Mouse (Mus musculus): ENCODE results near the gene Lhpp. TPM values are rescaled to one million over a fixed set of nuclear protein-coding genes. Genes with fewer than 3 reads are reported as not detected.

Lhpp gene
- polyA plus RNA-seq, 1 experiment from 2014 or later: 23.7 TPM

DNA sequence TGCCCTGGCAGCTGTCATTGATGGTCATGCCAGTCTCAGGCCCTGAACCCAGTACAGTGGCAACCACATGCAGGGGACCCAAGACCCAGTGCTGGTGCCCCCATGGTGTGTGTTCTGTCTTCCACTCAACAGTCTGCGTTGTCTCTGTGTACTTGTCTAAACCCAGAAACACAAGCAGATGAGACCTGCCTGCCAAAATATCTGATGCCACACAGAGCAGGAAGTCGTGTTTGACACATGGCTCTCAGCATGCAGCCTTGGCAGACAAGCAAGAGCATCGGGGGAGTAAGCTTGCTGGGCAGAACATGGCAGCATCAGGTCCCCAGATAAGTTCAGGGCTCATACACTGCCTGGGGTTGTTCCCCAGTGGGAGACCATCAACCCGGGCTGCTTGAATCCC is 68.7 kb downstream of the Lhpp start:
- no peak overlapping the region for H3K27ac ChIP-seq (ENCODE audit: low read length)
- H3K9me3 ChIP-seq (replicated peaks; ENCODE audit: control insufficient read depth, low read length): no peaks in the 10 kb centered on the region
- H3K4me3 ChIP-seq (ENCODE audit: low read length): no peak overlapping the region
- peaks cover 15% of the 10 kb centered on the region for H3K4me1 ChIP-seq (ENCODE audit: control insufficient read depth, insufficient read depth, low read length)
- H3K36me3 ChIP-seq (ENCODE audit: control insufficient read depth, insufficient read depth): no peaks in the 10 kb centered on the region
- no peak overlapping the region for H3K9ac ChIP-seq (ENCODE audit: low read length)
- no peak for ATAC-seq (replicated peaks; ENCODE audit: extremely low read depth, insufficient read depth, low FRiP score)
- no peaks in the 10 kb centered on the region for H3K27me3 ChIP-seq (ENCODE audit: control insufficient read depth, insufficient read depth, low read length)
- WGBS: 52% methylated on average over 4 of the region's 4 CpGs
- H3K4me2 ChIP-seq (ENCODE audit: low read depth, low read length): no peak overlapping the region

DNA sequence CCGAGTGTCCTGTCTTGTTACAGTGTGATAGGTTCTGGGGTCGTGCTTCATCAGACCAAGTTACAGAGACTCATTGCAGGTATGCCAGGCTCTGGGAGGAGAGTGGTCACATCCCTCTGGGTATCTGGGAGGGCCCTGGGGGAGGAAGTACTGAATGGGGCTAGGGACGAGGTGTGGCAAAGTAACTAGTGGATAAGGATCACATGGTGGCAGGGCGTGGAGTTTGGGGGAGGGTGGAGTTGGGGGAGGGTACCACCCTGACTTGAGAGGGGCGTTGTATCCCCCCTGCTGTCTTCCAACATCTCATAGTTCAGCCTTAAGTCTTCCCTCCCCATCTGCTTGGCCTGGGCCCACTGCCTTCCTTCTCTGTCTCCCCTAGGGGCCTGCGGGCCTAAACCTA is 69.1 kb downstream of the Lhpp start:
- Histone ChIP-seq H3K4me1 (ENCODE audit: control insufficient read depth, insufficient read depth, low read length) (peaks cover 11% of the 10 kb centered on the region), H3K27ac (ENCODE audit: low read length) (no peak overlapping the region), H3K4me2 (ENCODE audit: low read depth, low read length) (no peak overlapping the region), H3K36me3 (ENCODE audit: control insufficient read depth, insufficient read depth) (no peaks in the 10 kb centered on the region), H3K4me3 (ENCODE audit: low read length) (no peak overlapping the region), H3K27me3 (ENCODE audit: control insufficient read depth, insufficient read depth, low read length) (no peaks in the 10 kb centered on the region), H3K9ac (ENCODE audit: low read length) (no peak overlapping the region), H3K9me3 (replicated peaks; ENCODE audit: control insufficient read depth, low read length) (no peaks in the 10 kb centered on the region)
- no peak for ATAC-seq (replicated peaks; ENCODE audit: extremely low read depth, insufficient read depth, low FRiP score)
- 77% methylated on average over 6 of the region's 6 CpGs for WGBS

DNA sequence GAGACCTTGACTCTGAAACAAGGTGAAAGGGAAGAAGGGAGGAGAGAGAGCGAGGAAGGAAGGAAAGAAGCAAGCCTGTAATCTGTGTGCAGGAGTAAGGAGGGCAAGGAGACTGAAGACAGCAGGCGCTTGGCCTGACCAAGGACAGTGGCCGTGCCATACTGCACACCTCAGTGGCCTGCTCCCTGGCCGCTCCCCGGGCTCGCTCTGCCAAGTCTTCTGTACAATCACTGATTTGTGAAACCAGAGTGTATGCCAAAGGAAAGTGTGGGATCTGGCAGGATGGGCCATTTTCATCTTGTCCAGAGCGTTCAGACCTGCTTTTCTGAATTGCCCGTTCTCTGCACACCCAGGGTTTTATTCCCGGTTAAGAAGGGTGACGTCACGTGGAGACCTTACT is 70.9 kb downstream of the Lhpp start:
- 88% methylated on average over 11 of the region's 11 CpGs for WGBS
- Histone ChIP-seq H3K4me3 (ENCODE audit: low read length) (no peak overlapping the region), H3K36me3 (ENCODE audit: control insufficient read depth, insufficient read depth) (no peaks in the 10 kb centered on the region), H3K27ac (ENCODE audit: low read length) (no peak overlapping the region), H3K27me3 (ENCODE audit: control insufficient read depth, insufficient read depth, low read length) (no peaks in the 10 kb centered on the region), H3K4me2 (ENCODE audit: low read depth, low read length) (no peak overlapping the region), H3K4me1 (ENCODE audit: control insufficient read depth, insufficient read depth, low read length) (peaks cover 9% of the 10 kb centered on the region), H3K9me3 (replicated peaks; ENCODE audit: control insufficient read depth, low read length) (no peaks in the 10 kb centered on the region), H3K9ac (ENCODE audit: low read length) (no peak overlapping the region)
- ATAC-seq (replicated peaks; ENCODE audit: extremely low read depth, insufficient read depth, low FRiP score): no peak

DNA sequence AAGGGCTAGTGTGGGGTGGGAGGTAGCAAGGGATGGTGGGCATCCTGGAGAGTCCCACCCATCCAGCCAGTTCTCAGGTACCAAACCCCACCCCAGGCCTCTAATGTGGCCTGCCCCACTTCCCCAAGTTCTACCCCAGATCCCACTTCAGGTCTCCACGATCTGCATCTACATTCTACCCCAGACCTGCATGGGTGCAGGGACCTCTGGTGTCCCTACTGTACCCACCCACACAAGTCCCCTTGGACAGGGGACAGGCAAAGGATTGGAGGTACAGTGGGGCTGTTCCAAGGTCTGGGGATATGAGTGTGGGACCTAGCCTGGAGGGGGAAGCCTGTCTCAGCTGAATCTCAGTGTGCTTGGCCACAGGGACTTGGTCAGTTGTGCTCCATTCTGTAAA is 71.4 kb downstream of the Lhpp start:
- no peak overlapping the region for H3K27ac ChIP-seq (ENCODE audit: low read length)
- 75% methylated on average over 1 of the region's 1 CpGs for WGBS
- no peak overlapping the region for H3K4me2 ChIP-seq (ENCODE audit: low read depth, low read length)
- no peaks in the 10 kb centered on the region for H3K9me3 ChIP-seq (replicated peaks; ENCODE audit: control insufficient read depth, low read length)
- H3K36me3 ChIP-seq (ENCODE audit: control insufficient read depth, insufficient read depth): no peaks in the 10 kb centered on the region
- ATAC-seq (replicated peaks; ENCODE audit: extremely low read depth, insufficient read depth, low FRiP score): no peak
- H3K9ac ChIP-seq (ENCODE audit: low read length): no peak overlapping the region
- no peak overlapping the region for H3K4me3 ChIP-seq (ENCODE audit: low read length)
- peaks cover 9% of the 10 kb centered on the region for H3K4me1 ChIP-seq (ENCODE audit: control insufficient read depth, insufficient read depth, low read length)
- no peaks in the 10 kb centered on the region for H3K27me3 ChIP-seq (ENCODE audit: control insufficient read depth, insufficient read depth, low read length)

DNA sequence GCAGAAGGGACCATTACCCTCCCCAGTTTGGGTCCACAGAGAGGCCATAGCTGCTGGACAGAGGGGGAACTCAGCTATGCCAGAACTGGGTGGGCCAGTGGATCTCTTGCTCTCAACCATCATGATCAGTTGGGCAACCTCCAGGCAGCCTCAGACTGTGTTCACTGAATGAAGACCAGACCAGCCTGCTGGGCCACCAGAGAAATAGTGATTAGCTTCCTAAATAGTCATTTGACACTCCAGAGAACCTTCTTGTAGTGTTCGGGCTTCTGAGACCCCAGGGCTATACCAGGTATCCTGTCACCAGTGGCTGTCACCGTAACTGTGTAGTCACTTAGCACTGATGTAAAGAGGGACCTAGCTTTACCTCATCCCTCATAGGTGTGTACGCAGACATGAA is 71.9 kb downstream of the Lhpp start:
- 90% methylated on average over 3 of the region's 3 CpGs for WGBS

DNA sequence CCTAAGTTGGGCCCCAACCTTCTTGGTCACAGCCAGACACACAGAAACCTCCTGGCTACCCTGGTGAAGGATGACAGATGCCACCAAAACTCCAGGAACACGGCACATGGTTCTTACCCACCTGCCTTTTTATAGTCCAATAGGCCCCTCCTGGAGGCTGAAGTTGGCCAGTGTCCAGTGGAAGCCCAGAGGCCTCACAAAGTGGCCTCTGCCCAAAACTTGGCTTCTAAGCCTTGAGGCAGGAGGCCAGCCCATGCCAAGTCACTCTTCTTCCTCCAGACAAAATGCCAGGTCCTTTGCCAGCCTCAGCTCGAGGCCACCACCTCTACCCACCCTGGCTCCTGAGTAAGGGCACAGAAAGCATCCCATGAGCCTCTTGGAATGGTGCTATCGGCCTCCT is 72.5 kb downstream of the Lhpp start:
- Histone ChIP-seq H3K4me3 (ENCODE audit: low read length) (no peak overlapping the region), H3K4me1 (ENCODE audit: control insufficient read depth, insufficient read depth, low read length) (peaks cover 18% of the 10 kb centered on the region), H3K9me3 (replicated peaks; ENCODE audit: control insufficient read depth, low read length) (no peaks in the 10 kb centered on the region), H3K27me3 (ENCODE audit: control insufficient read depth, insufficient read depth, low read length) (no peaks in the 10 kb centered on the region), H3K4me2 (ENCODE audit: low read depth, low read length) (no peak overlapping the region), H3K36me3 (ENCODE audit: control insufficient read depth, insufficient read depth) (no peaks in the 10 kb centered on the region), H3K9ac (ENCODE audit: low read length) (no peak overlapping the region), H3K27ac (ENCODE audit: low read length) (no peak overlapping the region)
- no peak for ATAC-seq (replicated peaks; ENCODE audit: extremely low read depth, insufficient read depth, low FRiP score)
- WGBS: 62% methylated on average over 3 of the region's 3 CpGs

More for the DNA sequence above, 71.9 kb downstream of the Lhpp start:
- Histone ChIP-seq H3K9me3 (replicated peaks; ENCODE audit: control insufficient read depth, low read length) (no peaks in the 10 kb centered on the region), H3K9ac (ENCODE audit: low read length) (no peak overlapping the region), H3K4me1 (ENCODE audit: control insufficient read depth, insufficient read depth, low read length) (peaks cover 12% of the 10 kb centered on the region), H3K27me3 (ENCODE audit: control insufficient read depth, insufficient read depth, low read length) (no peaks in the 10 kb centered on the region), H3K4me3 (ENCODE audit: low read length) (no peak overlapping the region), H3K4me2 (ENCODE audit: low read depth, low read length) (no peak overlapping the region), H3K36me3 (ENCODE audit: control insufficient read depth, insufficient read depth) (no peaks in the 10 kb centered on the region), H3K27ac (ENCODE audit: low read length) (no peak overlapping the region)
- ATAC-seq (replicated peaks; ENCODE audit: extremely low read depth, insufficient read depth, low FRiP score): no peak

DNA sequence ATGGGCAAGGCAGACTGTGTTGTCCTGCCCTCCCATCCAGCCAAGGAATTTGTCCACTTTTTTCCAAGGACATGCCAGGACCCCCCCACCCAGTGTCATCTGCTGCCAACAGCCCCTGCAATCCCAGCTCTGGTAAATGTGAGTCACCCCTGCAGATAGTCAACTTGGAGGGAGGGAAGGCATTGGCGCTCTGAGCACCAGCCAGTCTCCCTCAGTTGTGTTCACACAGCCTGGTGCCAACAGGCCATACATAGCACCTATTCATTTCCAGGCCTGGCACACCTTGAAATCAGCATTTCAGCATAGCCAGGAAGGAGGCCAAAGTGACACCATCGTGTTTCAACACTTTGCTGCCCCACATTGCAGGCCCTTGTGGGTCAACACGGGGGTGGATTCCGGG is 73.5 kb downstream of the Lhpp start:
- WGBS: 67% methylated on average over 4 of the region's 4 CpGs

DNA sequence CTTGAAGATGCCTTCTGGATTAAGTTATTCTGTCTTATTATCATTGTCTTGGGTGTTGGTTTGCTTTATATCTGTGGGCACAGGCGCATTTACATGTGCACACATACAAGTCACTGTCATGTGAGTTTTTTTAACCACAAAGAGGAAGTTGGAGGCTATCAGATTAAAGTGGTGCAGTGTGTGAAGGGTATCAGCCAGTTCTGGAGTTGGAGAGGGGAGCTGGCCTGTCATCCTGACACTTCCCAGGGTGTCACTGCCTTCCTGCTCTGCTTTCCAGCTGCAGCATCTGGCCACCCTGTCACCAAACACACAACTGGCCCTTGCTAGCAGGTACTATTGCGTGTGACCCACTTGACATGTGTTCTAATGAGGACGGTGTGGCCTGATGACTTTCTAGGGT is 76.1 kb downstream of the Lhpp start:
- no peaks in the 10 kb centered on the region for H3K27me3 ChIP-seq (ENCODE audit: control insufficient read depth, insufficient read depth, low read length)
- no peak overlapping the region for H3K27ac ChIP-seq (ENCODE audit: low read length)
- peaks cover 39% of the 10 kb centered on the region for H3K4me1 ChIP-seq (ENCODE audit: control insufficient read depth, insufficient read depth, low read length)
- 0 out of 2 replicates have a peak, but pooled peaks have one; percentile 13 for ATAC-seq (replicated peaks; ENCODE audit: extremely low read depth, insufficient read depth, low FRiP score)
- WGBS: 75% methylated on average over 3 of the region's 3 CpGs
- no peak overlapping the region for H3K9ac ChIP-seq (ENCODE audit: low read length)
- H3K4me3 ChIP-seq (ENCODE audit: low read length): no peak overlapping the region
- H3K36me3 ChIP-seq (ENCODE audit: control insufficient read depth, insufficient read depth): no peaks in the 10 kb centered on the region
- H3K9me3 ChIP-seq (replicated peaks; ENCODE audit: control insufficient read depth, low read length): no peaks in the 10 kb centered on the region
- H3K4me2 ChIP-seq (ENCODE audit: low read depth, low read length): no peak overlapping the region

More for the DNA sequence above, 73.5 kb downstream of the Lhpp start:
- H3K4me2 ChIP-seq (ENCODE audit: low read depth, low read length): no peak overlapping the region
- H3K4me3 ChIP-seq (ENCODE audit: low read length): no peak overlapping the region
- no peaks in the 10 kb centered on the region for H3K36me3 ChIP-seq (ENCODE audit: control insufficient read depth, insufficient read depth)
- ATAC-seq (replicated peaks; ENCODE audit: extremely low read depth, insufficient read depth, low FRiP score): no peak
- no peaks in the 10 kb centered on the region for H3K27me3 ChIP-seq (ENCODE audit: control insufficient read depth, insufficient read depth, low read length)
- no peak overlapping the region for H3K9ac ChIP-seq (ENCODE audit: low read length)
- peaks cover 28% of the 10 kb centered on the region for H3K4me1 ChIP-seq (ENCODE audit: control insufficient read depth, insufficient read depth, low read length)
- H3K9me3 ChIP-seq (replicated peaks; ENCODE audit: control insufficient read depth, low read length): no peaks in the 10 kb centered on the region
- H3K27ac ChIP-seq (ENCODE audit: low read length): no peak overlapping the region

DNA sequence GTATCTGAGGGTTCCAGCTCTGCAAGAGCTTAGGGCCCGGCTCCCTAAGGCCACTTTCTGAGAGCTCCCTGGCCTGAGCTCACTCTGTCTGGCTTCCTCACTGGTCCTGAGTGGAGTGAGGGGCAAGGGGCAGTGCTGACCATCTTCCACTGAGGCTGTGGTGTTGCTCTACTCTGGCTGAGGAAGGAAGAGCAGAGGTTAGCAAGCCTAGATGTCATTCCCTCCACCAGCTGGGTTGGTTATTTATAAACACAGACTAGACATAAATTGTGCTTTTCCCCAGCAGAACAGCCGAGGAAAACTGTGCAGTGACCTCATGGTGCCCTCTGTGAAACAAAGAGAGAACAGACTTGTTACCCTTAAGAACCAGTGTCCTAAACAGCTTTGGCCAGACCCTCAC is 77.5 kb downstream of the Lhpp start:
- H3K4me2 ChIP-seq (ENCODE audit: low read depth, low read length): no peak overlapping the region
- ATAC-seq (replicated peaks; ENCODE audit: extremely low read depth, insufficient read depth, low FRiP score): no peak
- no peak overlapping the region for H3K9ac ChIP-seq (ENCODE audit: low read length)
- peaks cover 37% of the 10 kb centered on the region for H3K4me1 ChIP-seq (ENCODE audit: control insufficient read depth, insufficient read depth, low read length)
- peak overlapping the region; percentile 63 for H3K27ac ChIP-seq (ENCODE audit: low read length)
- 21% methylated on average over 2 of the region's 2 CpGs for WGBS
- no peaks in the 10 kb centered on the region for H3K27me3 ChIP-seq (ENCODE audit: control insufficient read depth, insufficient read depth, low read length)
- no peaks in the 10 kb centered on the region for H3K9me3 ChIP-seq (replicated peaks; ENCODE audit: control insufficient read depth, low read length)
- H3K4me3 ChIP-seq (ENCODE audit: low read length): no peak overlapping the region
- no peaks in the 10 kb centered on the region for H3K36me3 ChIP-seq (ENCODE audit: control insufficient read depth, insufficient read depth)

DNA sequence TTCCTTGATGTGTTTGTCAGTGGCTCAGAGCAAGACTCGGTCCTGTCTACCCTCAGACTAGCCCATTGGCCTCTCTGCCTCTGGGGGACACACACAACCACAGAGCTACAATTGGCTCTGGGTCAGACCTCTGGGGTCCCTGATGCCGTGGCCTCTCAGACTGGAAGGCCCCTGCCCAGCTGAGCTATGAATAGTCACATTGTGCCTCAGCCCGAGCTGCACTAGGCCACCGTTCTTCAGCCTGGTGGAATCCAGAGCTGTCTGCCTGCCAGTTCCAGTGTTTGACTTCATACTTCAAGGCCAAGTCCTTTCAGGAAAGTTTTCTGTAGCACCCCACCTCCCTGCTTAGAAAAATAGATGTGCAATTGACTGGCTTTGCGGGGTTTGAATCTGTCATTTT is 78.3 kb downstream of the Lhpp start:
- no peaks in the 10 kb centered on the region for H3K9me3 ChIP-seq (replicated peaks; ENCODE audit: control insufficient read depth, low read length)
- H3K4me2 ChIP-seq (ENCODE audit: low read depth, low read length): no peak overlapping the region
- peaks cover 34% of the 10 kb centered on the region for H3K4me1 ChIP-seq (ENCODE audit: control insufficient read depth, insufficient read depth, low read length)
- H3K9ac ChIP-seq (ENCODE audit: low read length): 0 out of 2 replicates have a peak overlapping the region, but pooled peaks have one; percentile 1
- H3K36me3 ChIP-seq (ENCODE audit: control insufficient read depth, insufficient read depth): no peaks in the 10 kb centered on the region
- ATAC-seq (replicated peaks; ENCODE audit: extremely low read depth, insufficient read depth, low FRiP score): peak; percentile 62
- WGBS: 35% methylated on average over 5 of the region's 5 CpGs
- peak overlapping the region; percentile 63 for H3K27ac ChIP-seq (ENCODE audit: low read length)
- H3K27me3 ChIP-seq (ENCODE audit: control insufficient read depth, insufficient read depth, low read length): no peaks in the 10 kb centered on the region
- no peak overlapping the region for H3K4me3 ChIP-seq (ENCODE audit: low read length)
